Mouse (Mus musculus): Measurements from ENCODE around the gene Hist1h3b. TPM values are rescaled to one million over a fixed set of nuclear protein-coding genes. Genes with fewer than 3 reads are reported as not detected.
"Not testable (repeated sequence)": the region's sequence is repeated elsewhere in the genome, so short reads cannot be mapped to it uniquely, and the experiment has no call there.

Gene Hist1h3b
- polyA plus RNA-seq, 1 experiment from 2014 or later: 13.9 TPM

- Histone ChIP-seq H3K36me3 (ENCODE audit: control insufficient read depth, insufficient read depth, low read length) (no peaks in the 10 kb centered on the region), H3K4me1 (replicated peaks; ENCODE audit: control insufficient read depth, insufficient read depth, low read length) (no peaks in the 10 kb centered on the region), H3K4me2 (ENCODE audit: low read length) (no peak overlapping the region), H3K9me3 (ENCODE audit: control insufficient read depth, low read length) (no peaks in the 10 kb centered on the region), H3K4me3 (ENCODE audit: low read depth, low read length) (no peak overlapping the region), H3K9ac (ENCODE audit: low read length) (no peak overlapping the region), H3K27me3 (replicated peaks; ENCODE audit: control insufficient read depth, insufficient read depth, low read length) (no peaks in the 10 kb centered on the region), H3K27ac (ENCODE audit: low read depth) (no peak overlapping the region)
- WGBS: 86% methylated on average over 5 of the region's 5 CpGs
- DNase-seq (ENCODE audit: low spot score) (no peak), ATAC-seq (replicated peaks; ENCODE audit: low FRiP score, low TSS enrichment, low read depth) (no peak)
Observed at GRCm38 (mm10) chr13:23716261-23717042, 35.6 kb upstream of the Hist1h3b start.

- no peak for ATAC-seq (replicated peaks; ENCODE audit: low FRiP score, low TSS enrichment, low read depth)
Observed at GRCm38 (mm10) chr13:23717176-23717575, 34.9 kb upstream of the Hist1h3b start.

GRCm38 (mm10) chr13:23717593-23718245 is 34.3 kb upstream of the Hist1h3b start:
- DNase-seq (ENCODE audit: low spot score); H3K4me1 ChIP-seq (replicated peaks; ENCODE audit: control insufficient read depth, insufficient read depth, low read length); H3K27me3 ChIP-seq (replicated peaks; ENCODE audit: control insufficient read depth, insufficient read depth, low read length); H3K4me2 ChIP-seq (ENCODE audit: low read length); H3K9me3 ChIP-seq (ENCODE audit: control insufficient read depth, low read length); ATAC-seq (replicated peaks; ENCODE audit: low FRiP score, low TSS enrichment, low read depth); H3K4me3 ChIP-seq (ENCODE audit: low read depth, low read length); H3K27ac ChIP-seq (ENCODE audit: low read depth); H3K36me3 ChIP-seq (ENCODE audit: control insufficient read depth, insufficient read depth, low read length); H3K9ac ChIP-seq (ENCODE audit: low read length): not testable (repeated sequence)
- 12% methylated on average over 2 of the region's 2 CpGs for WGBS

More at GRCm38 (mm10) chr13:23717176-23717575, 34.9 kb upstream of the Hist1h3b start:
- Histone ChIP-seq H3K9me3 (ENCODE audit: control insufficient read depth, low read length) (no peaks in the 10 kb centered on the region), H3K9ac (ENCODE audit: low read length) (no peak overlapping the region), H3K36me3 (ENCODE audit: control insufficient read depth, insufficient read depth, low read length) (no peaks in the 10 kb centered on the region), H3K27ac (ENCODE audit: low read depth) (no peak overlapping the region), H3K4me3 (ENCODE audit: low read depth, low read length) (no peak overlapping the region), H3K4me2 (ENCODE audit: low read length) (no peak overlapping the region), H3K27me3 (replicated peaks; ENCODE audit: control insufficient read depth, insufficient read depth, low read length) (no peaks in the 10 kb centered on the region), H3K4me1 (replicated peaks; ENCODE audit: control insufficient read depth, insufficient read depth, low read length) (no peaks in the 10 kb centered on the region)
- 49% methylated on average over 11 of the region's 11 CpGs for WGBS
- no peak for DNase-seq (ENCODE audit: low spot score)

GRCm38 (mm10) chr13:23724239-23724638 is 27.8 kb upstream of the Hist1h3b start:
- no peaks in the 10 kb centered on the region for H3K9me3 ChIP-seq (ENCODE audit: control insufficient read depth, low read length)

GRCm38 (mm10) chr13:23725213-23725612 is 26.9 kb upstream of the Hist1h3b start:
- Histone ChIP-seq H3K27ac (ENCODE audit: low read depth) (no peak overlapping the region), H3K4me3 (ENCODE audit: low read depth, low read length) (no peak overlapping the region), H3K4me2 (ENCODE audit: low read length) (no peak overlapping the region), H3K9me3 (ENCODE audit: control insufficient read depth, low read length) (no peaks in the 10 kb centered on the region), H3K4me1 (replicated peaks; ENCODE audit: control insufficient read depth, insufficient read depth, low read length) (no peaks in the 10 kb centered on the region), H3K36me3 (ENCODE audit: control insufficient read depth, insufficient read depth, low read length) (no peaks in the 10 kb centered on the region), H3K27me3 (replicated peaks; ENCODE audit: control insufficient read depth, insufficient read depth, low read length) (no peaks in the 10 kb centered on the region), H3K9ac (ENCODE audit: low read length) (no peak overlapping the region)
- ATAC-seq (replicated peaks; ENCODE audit: low FRiP score, low TSS enrichment, low read depth) (no peak), DNase-seq (ENCODE audit: low spot score) (no peak)
- no CpG with 5 or more reads among the region's 1 CpGs for WGBS

More at GRCm38 (mm10) chr13:23724239-23724638, 27.8 kb upstream of the Hist1h3b start:
- Histone ChIP-seq H3K4me2 (ENCODE audit: low read length) (no peak overlapping the region), H3K4me3 (ENCODE audit: low read depth, low read length) (no peak overlapping the region), H3K36me3 (ENCODE audit: control insufficient read depth, insufficient read depth, low read length) (no peaks in the 10 kb centered on the region), H3K27me3 (replicated peaks; ENCODE audit: control insufficient read depth, insufficient read depth, low read length) (no peaks in the 10 kb centered on the region), H3K9ac (ENCODE audit: low read length) (no peak overlapping the region), H3K4me1 (replicated peaks; ENCODE audit: control insufficient read depth, insufficient read depth, low read length) (no peaks in the 10 kb centered on the region), H3K27ac (ENCODE audit: low read depth) (no peak overlapping the region)
- WGBS: 75% methylated on average over 4 of the region's 4 CpGs
- no peak for ATAC-seq (replicated peaks; ENCODE audit: low FRiP score, low TSS enrichment, low read depth)
- no peak for DNase-seq (ENCODE audit: low spot score)

GRCm38 (mm10) chr13:23728472-23729191 is 23.4 kb upstream of the Hist1h3b start:
- 90% methylated on average over 18 of the region's 18 CpGs for WGBS
- H3K4me1 ChIP-seq (replicated peaks; ENCODE audit: control insufficient read depth, insufficient read depth, low read length): no peaks in the 10 kb centered on the region
- no peaks in the 10 kb centered on the region for H3K36me3 ChIP-seq (ENCODE audit: control insufficient read depth, insufficient read depth, low read length)
- no peaks in the 10 kb centered on the region for H3K9me3 ChIP-seq (ENCODE audit: control insufficient read depth, low read length)
- ATAC-seq (replicated peaks; ENCODE audit: low FRiP score, low TSS enrichment, low read depth) (no peak), DNase-seq (ENCODE audit: low spot score) (no peak)
- H3K4me3 ChIP-seq (ENCODE audit: low read depth, low read length): no peak overlapping the region
- H3K9ac ChIP-seq (ENCODE audit: low read length): no peak overlapping the region
- H3K27ac ChIP-seq (ENCODE audit: low read depth): no peak overlapping the region
- H3K4me2 ChIP-seq (ENCODE audit: low read length): no peak overlapping the region
- no peaks in the 10 kb centered on the region for H3K27me3 ChIP-seq (replicated peaks; ENCODE audit: control insufficient read depth, insufficient read depth, low read length)

- ATAC-seq (replicated peaks; ENCODE audit: low FRiP score, low TSS enrichment, low read depth) (no peak), DNase-seq (ENCODE audit: low spot score) (no peak)
- Histone ChIP-seq H3K4me3 (ENCODE audit: low read depth, low read length) (no peak overlapping the region), H3K27me3 (replicated peaks; ENCODE audit: control insufficient read depth, insufficient read depth, low read length) (no peaks in the 10 kb centered on the region), H3K36me3 (ENCODE audit: control insufficient read depth, insufficient read depth, low read length) (no peaks in the 10 kb centered on the region), H3K4me1 (replicated peaks; ENCODE audit: control insufficient read depth, insufficient read depth, low read length) (no peaks in the 10 kb centered on the region), H3K27ac (ENCODE audit: low read depth) (no peak overlapping the region), H3K9ac (ENCODE audit: low read length) (no peak overlapping the region), H3K9me3 (ENCODE audit: control insufficient read depth, low read length) (no peaks in the 10 kb centered on the region), H3K4me2 (ENCODE audit: low read length) (no peak overlapping the region)
- 88% methylated on average over 9 of the region's 9 CpGs for WGBS
Observed at GRCm38 (mm10) chr13:23729192-23729525, 22.9 kb upstream of the Hist1h3b start.

GRCm38 (mm10) chr13:23729706-23730105 is 22.4 kb upstream of the Hist1h3b start:
- ATAC-seq (replicated peaks; ENCODE audit: low FRiP score, low TSS enrichment, low read depth): no peak
- Histone ChIP-seq H3K4me1 (replicated peaks; ENCODE audit: control insufficient read depth, insufficient read depth, low read length) (no peaks in the 10 kb centered on the region), H3K27ac (ENCODE audit: low read depth) (no peak overlapping the region), H3K9ac (ENCODE audit: low read length) (no peak overlapping the region), H3K36me3 (ENCODE audit: control insufficient read depth, insufficient read depth, low read length) (no peaks in the 10 kb centered on the region), H3K27me3 (replicated peaks; ENCODE audit: control insufficient read depth, insufficient read depth, low read length) (no peaks in the 10 kb centered on the region), H3K4me3 (ENCODE audit: low read depth, low read length) (no peak overlapping the region), H3K9me3 (ENCODE audit: control insufficient read depth, low read length) (no peaks in the 10 kb centered on the region), H3K4me2 (ENCODE audit: low read length) (no peak overlapping the region)
- WGBS: 92% methylated on average over 5 of the region's 5 CpGs
- no peak for DNase-seq (ENCODE audit: low spot score)
